Mouse (Mus musculus) sigmoid colon, adult 10 weeks (tissue): Measurements from ENCODE around the gene Clec18a. TPM values are rescaled to one million over a fixed set of nuclear protein-coding genes. Genes with fewer than 3 reads are reported as not detected.

Source experiments
- polyA plus RNA-seq: library from polyadenylated mRNA; stranded (reverse); fragments of 350-450 nt; fragmentation: Illumina TruSeq; extraction: RNeasy Lipid Tissue Mini Kit (QIAGEN cat#74804); gene quantifications from one replicate; pipeline ENCODE4 v1.2.3, GENCODE M21; 2014; ENCODE audit warnings: low read depth, low replicate concordance

Clec18a gene
- not detected for polyA plus RNA-seq

GRCm38 (mm10) chr8:111092326-111092725 lies at the start of gene Clec18a:
Clec18a (minus strand) TSS chr8:111092426.

GRCm38 (mm10) chr8:111093865-111094718 lies 1.9 kb upstream of the Clec18a start, which contains the start of gene Pdpr:
Pdpr (plus strand) TSS chr8:111094630.

GRCm38 (mm10) chr8:111056158-111056663 lies 36.0 kb downstream of the Clec18a start, which contains the start of gene Exosc6:
Exosc6 (plus strand) TSS chr8:111056339.

GRCm38 (mm10) chr8:111032916-111033315 lies 59.3 kb downstream of the Clec18a start, which contains the start of gene Aars:
Aars (plus strand) TSS chr8:111033144.

GRCm38 (mm10) chr8:111031572-111031971 lies 60.7 kb downstream of the Clec18a start, which contains the start of gene Ddx19b:
Ddx19b (minus strand) TSS chr8:111031751.

Other genes starting within 250 kb of the Clec18a start
- 11.8 TPM for gene Cog4, start 245.8 kb downstream of the Clec18a start, polyA plus RNA-seq
- 34.4 TPM for gene Sf3b3, start 245.6 kb downstream of the Clec18a start, polyA plus RNA-seq
- 3.8 TPM for gene Fuk, start 189.9 kb downstream of the Clec18a start, polyA plus RNA-seq
- gene St3gal2, start 172.5 kb downstream of the Clec18a start, polyA plus RNA-seq: 3.7 TPM
- gene Ddx19a, start 94.6 kb downstream of the Clec18a start, polyA plus RNA-seq: 15.8 TPM
- 17.6 TPM for gene Ddx19b, start 60.7 kb downstream of the Clec18a start, polyA plus RNA-seq
- 7.9 TPM for gene Aars, start 59.3 kb downstream of the Clec18a start, polyA plus RNA-seq
- 15.6 TPM for gene Exosc6, start 36.1 kb downstream of the Clec18a start, polyA plus RNA-seq
- 35.3 TPM for gene Pdpr, start 2.2 kb upstream of the Clec18a start, polyA plus RNA-seq
- gene Glg1, start 166.8 kb upstream of the Clec18a start, polyA plus RNA-seq: 64.7 TPM
- gene Rfwd3, start 207.8 kb upstream of the Clec18a start, polyA plus RNA-seq: 53.9 TPM
- 26.3 TPM for gene Mlkl, start 245.8 kb upstream of the Clec18a start, polyA plus RNA-seq